Comparison of ENCODE assay signal across 9 mouse cellular contexts in the genomic region with DNA sequence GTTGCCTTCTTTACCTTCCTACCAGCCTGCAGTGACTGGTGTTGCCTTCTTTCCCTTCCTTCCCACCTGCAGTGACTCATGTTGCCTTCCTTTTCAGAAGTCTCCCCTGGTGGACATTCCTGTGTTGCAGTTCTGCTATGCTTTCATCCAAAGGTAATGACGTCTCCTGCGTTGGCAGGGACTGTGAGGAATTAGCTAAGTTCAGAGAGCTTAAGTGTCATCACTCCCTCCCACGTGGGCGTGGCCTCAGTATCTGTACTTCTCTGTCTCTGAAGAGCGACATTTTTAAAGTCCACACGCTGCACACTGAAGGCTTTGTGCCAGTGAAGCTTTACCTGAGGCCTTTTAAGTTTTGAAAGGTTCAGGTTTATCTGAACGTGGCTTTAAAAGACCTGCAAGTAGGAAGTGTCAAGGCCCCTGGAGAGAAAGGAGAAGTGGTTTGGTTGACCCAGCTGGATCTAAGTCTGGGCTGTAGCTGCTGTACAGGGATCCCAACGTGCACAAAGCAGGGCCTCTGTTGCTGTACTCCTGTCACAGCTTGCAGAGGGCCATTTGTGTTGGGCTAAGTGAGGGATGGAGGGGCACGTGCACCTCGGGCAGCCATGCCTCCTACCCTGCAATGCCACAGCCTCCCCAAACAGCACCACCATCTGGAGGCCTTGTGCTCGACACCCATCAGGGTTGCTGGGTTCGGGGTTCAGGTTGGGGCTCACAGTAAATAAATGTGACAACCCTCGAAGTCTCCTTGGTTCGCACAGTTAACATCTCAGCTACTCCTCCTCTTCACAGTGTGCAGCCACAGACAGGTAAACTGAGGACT. TPM values are rescaled to one million over a fixed set of nuclear protein-coding genes. Genes with fewer than 3 reads are reported as not detected.
DNase-seq lines count a peak whose midpoint lies in the region; ATAC-seq and TF ChIP-seq lines count a peak whose summit lies in the region.
"Had no signal": no experiment of that assay in that cellular context is flagged by ENCODE, and none has a peak within 500 bp of the region (broad histone marks: within the 10 kb centered on the region; RNA-seq: fewer than 3 reads in every experiment).

No protein-coding gene starts in this region.

- peak; percentile 36 for DNase-seq in adrenal gland, postnatal 14 days
- DNase-seq in adrenal gland, postnatal 25 days = no peak
- DNase-seq in thymus, adult 2 months = peak; percentile 25
- no peak for DNase-seq in thymus, adult 18-20 months
- DNase-seq in lung, embryonic 14.5 days = peak; percentile 72
- DNase-seq in thymus, postnatal 36 days = peak; percentile 28 to 40
- DNase-seq in layer of hippocampus, adult 8-10 months (ENCODE audit: low spot score in 2 of 2) = no peak
- DNase-seq: kidney, adult 8-10 months had no signal

- no peaks in the 10 kb centered on the region for H3K36me3 ChIP-seq in thymus, adult 2 months (ENCODE audit: control insufficient read depth, insufficient read depth, low read length)
- 0 out of 2 replicates have a peak, but pooled peaks cover 8% of the 10 kb centered on the region for H3K36me3 ChIP-seq in lung, embryonic 14.5 days (ENCODE audit: insufficient read depth)
- peaks cover 13% of the 10 kb centered on the region for H3K36me3 ChIP-seq in heart, embryonic 12.5 days

- no peak for TF ChIP-seq POLR2A in thymus, adult 2 months (IDR thresholded peaks at IDR 0.05; ENCODE audit: control insufficient read depth, extremely low read depth, insufficient read depth, low read length, poor library complexity)

- H3K27ac ChIP-seq in thymus, adult 2 months (ENCODE audit: control insufficient read depth, insufficient read depth, low read length) = peak overlapping the region; percentile 3; the same call in 1 of the 2 replicates
- H3K27ac ChIP-seq in lung, embryonic 14.5 days (ENCODE audit: low read depth) = peak overlapping the region; percentile 48; the same call in 1 of the 2 replicates
- no peak overlapping the region for H3K27ac ChIP-seq in heart, embryonic 12.5 days (ENCODE audit: poor library complexity, severe bottlenecking)

- no peak overlapping the region for H3K4me3 ChIP-seq in thymus, adult 2 months (ENCODE audit: control insufficient read depth, insufficient read depth, low read length)
- no peak overlapping the region for H3K4me3 ChIP-seq in lung, embryonic 14.5 days (ENCODE audit: low read depth, low read length)
- H3K4me3 ChIP-seq in heart, embryonic 12.5 days = no peak overlapping the region

- no peak for TF ChIP-seq CTCF in thymus, adult 2 months (IDR thresholded peaks at IDR 0.05; ENCODE audit: borderline replicate concordance, control insufficient read depth, extremely low read depth, insufficient read depth, low read length, poor library complexity)
- TF ChIP-seq CTCF in lung, embryonic 14.5 days (IDR thresholded peaks at IDR 0.05; ENCODE audit: low read depth) = peak; percentile 62

- ATAC-seq in lung, embryonic 14.5 days (ENCODE audit: insufficient read depth) = peak; percentile 67
- no peak for ATAC-seq in heart, embryonic 12.5 days (ENCODE audit: insufficient number of reproducible peaks, low FRiP score)

- no peaks in the 10 kb centered on the region for H3K27me3 ChIP-seq in thymus, adult 2 months (ENCODE audit: control insufficient read depth, insufficient read depth, low read length)
- no peaks in the 10 kb centered on the region for H3K27me3 ChIP-seq in lung, embryonic 14.5 days (ENCODE audit: insufficient read depth, low read length)
- no peaks in the 10 kb centered on the region for H3K27me3 ChIP-seq in heart, embryonic 12.5 days (replicated peaks)

- no peak overlapping the region for H3K9ac ChIP-seq in lung, embryonic 14.5 days
- no peak overlapping the region for H3K9ac ChIP-seq in heart, embryonic 12.5 days

- 43% methylated on average over 14 of the region's 14 CpGs for WGBS in thymus, adult 2 months
- WGBS in lung, embryonic 14.5 days = 45% methylated on average over 14 of the region's 14 CpGs
- 48% methylated on average over 14 of the region's 14 CpGs for WGBS in heart, embryonic 12.5 days

- H3K4me1 ChIP-seq in thymus, adult 2 months (replicated peaks; ENCODE audit: control insufficient read depth, insufficient read depth, low read length) = peaks cover 35% of the 10 kb centered on the region
- no peaks in the 10 kb centered on the region for H3K4me1 ChIP-seq in lung, embryonic 14.5 days (ENCODE audit: insufficient read depth)
- peaks cover 7% of the 10 kb centered on the region; the same call in 1 of the 2 replicates for H3K4me1 ChIP-seq in heart, embryonic 12.5 days (replicated peaks)

- no peak overlapping the region for H3K4me2 ChIP-seq in lung, embryonic 14.5 days
- no peak overlapping the region for H3K4me2 ChIP-seq in heart, embryonic 12.5 days

- H3K9me3 ChIP-seq in lung, embryonic 14.5 days (ENCODE audit: low read depth, low read length) = no peaks in the 10 kb centered on the region
- peaks cover 5% of the 10 kb centered on the region for H3K9me3 ChIP-seq in heart, embryonic 12.5 days (replicated peaks)

RNA-seq across cellular contexts. Expression of a gene that starts 51.1 kb away (rescaled TPM):
- total RNA-seq in adrenal gland, postnatal 14 days (2021) = 33.6 and 43.6 TPM in 2 replicates
- total RNA-seq in adrenal gland, postnatal 25 days (2021) = 35.5 and 44.5 TPM in 2 replicates
- 16.7 and 17.4 TPM in 2 replicates for polyA plus RNA-seq in thymus, adult 2 months (2012; rRNA removed)
- polyA plus RNA-seq in lung, embryonic 14.5 days (2014; fragmentation: Nextera tagmentation; extraction: Ambion mirVana) = 35.1 and 36.0 TPM in 2 replicates
- 32.1 and 35.0 TPM in 2 replicates for polyA plus RNA-seq in heart, embryonic 12.5 days (2016; fragmentation: Nextera tagmentation; extraction: Ambion mirVana)
- 10 to 100 TPM; 29.2 to 48.5 (median 41.1) TPM for total RNA-seq in layer of hippocampus, adult 8-10 months (2022)

Comparison
In these comparisons a context has a peak if more than half of its experiments do, and no peak if none do; other contexts are left out.
1. DNase-seq: peak in adrenal gland, postnatal 14 days (single experiment), thymus, adult 2 months (single experiment), lung, embryonic 14.5 days (single experiment) and thymus, postnatal 36 days (2 of 2); none in adrenal gland, postnatal 25 days (single experiment), thymus, adult 18-20 months (0 of 2) and layer of hippocampus, adult 8-10 months (0 of 2).